Mouse (Mus musculus): ENCODE measurements around the gene Vangl1. TPM values are rescaled to one million over a fixed set of nuclear protein-coding genes. Genes with fewer than 3 reads are reported as not detected.

The Vangl1 gene
- 31.1 and 34.6 TPM in 2 replicates for polyA plus RNA-seq (2012; rRNA removed)

DNA sequence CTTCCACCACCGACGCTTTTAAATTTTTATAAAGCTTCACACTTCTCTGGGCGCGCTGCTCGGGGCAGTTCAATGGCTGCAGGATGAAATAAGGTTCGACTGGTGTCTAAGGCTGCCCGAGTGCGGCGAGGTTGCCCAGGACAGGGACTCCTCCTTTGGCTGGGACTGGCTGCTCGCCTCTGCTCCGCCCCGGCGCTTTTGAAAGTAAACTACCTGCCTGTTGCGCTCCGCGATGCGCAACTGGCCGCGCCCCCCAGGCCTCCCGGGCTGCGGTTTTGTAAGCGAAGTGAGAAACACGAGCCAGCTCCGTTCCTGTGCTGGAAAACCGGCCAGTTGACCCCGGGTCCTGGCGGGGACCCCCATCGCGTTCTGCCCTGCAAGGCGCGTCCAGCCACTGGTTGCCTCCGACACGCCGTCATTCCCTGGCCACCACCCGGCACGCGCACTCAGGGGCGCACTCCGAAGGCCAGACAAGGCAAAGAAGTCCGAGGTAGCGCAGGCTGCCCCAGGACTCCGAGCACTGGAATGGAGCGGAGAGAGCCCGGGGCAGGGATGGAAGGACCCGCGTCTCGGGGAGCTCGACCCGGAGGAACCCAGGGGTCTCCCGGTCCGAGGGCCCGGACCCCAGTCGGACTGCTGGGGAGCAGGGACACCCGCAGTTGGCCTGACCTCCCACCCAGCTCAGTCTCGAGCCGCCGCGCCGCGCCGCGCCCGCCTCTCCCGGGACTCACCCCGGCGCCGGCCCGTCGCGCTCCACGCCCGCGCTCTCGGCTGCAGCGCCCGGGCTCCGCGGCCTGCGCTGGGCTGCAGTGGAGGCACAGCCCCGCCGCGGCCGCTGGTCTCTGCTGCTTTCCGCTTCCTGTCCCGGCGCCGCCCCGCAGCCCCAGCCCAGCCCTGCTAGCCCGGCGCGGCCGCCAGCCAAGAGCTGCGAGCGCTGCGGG, at the start of gene Vangl1:
Vangl1 (minus strand) TSS at position 913 of the 941 bp plus-strand sequence.
- Histone ChIP-seq H3K36me3 (ENCODE audit: control insufficient read depth, insufficient read depth, low read length) (no peaks in the 10 kb centered on the region), H3K27me3 (replicated peaks; ENCODE audit: control insufficient read depth, insufficient read depth, low read length) (no peaks in the 10 kb centered on the region), H3K4me1 (ENCODE audit: control insufficient read depth, insufficient read depth, low read length) (peaks cover 13% of the 10 kb centered on the region), H3K4me3 (ENCODE audit: insufficient read depth, low read depth, low read length) (peak within 1 kb of the TSS; percentile 89), H3K27ac (ENCODE audit: insufficient read depth, low read depth, low read length) (peak within 1 kb of the TSS; percentile 64)
- TF ChIP-seq POLR2A (IDR thresholded peaks at IDR 0.05; ENCODE audit: low read depth, low read length) (no peak), CTCF (conservative IDR thresholded peaks at IDR 0.05; ENCODE audit: insufficient read depth, insufficient read length, low read depth, low read length) (no peak)
- WGBS = under 1% methylated on average over 95 of the region's 95 CpGs
- peak; percentile 91 for DNase-seq

DNA sequence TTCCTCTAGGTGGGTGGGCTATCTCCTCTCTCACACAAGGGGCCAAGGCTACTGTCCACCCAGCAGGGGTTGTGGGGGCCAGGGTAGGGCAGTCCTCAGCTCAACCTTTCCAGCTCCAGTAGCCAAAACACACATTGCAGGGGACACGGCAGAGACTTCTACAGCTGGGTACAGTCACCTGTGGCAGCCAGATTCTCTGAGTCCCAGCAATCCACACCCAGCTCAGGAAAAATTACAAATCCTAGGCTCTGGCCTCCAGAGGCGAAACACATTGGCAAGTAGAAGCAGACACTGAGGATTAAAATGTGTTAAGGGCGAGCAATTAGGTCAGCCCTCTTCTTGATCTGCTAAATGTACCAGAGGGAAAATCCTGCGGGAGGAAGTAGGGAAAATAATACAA, 49.1 kb upstream of the Vangl1 start:
- TF ChIP-seq CTCF (conservative IDR thresholded peaks at IDR 0.05; ENCODE audit: insufficient read depth, insufficient read length, low read depth, low read length) (no peak), POLR2A (IDR thresholded peaks at IDR 0.05; ENCODE audit: low read depth, low read length) (no peak)
- Histone ChIP-seq H3K4me1 (ENCODE audit: control insufficient read depth, insufficient read depth, low read length) (no peaks in the 10 kb centered on the region), H3K27ac (ENCODE audit: insufficient read depth, low read depth, low read length) (no peak overlapping the region), H3K27me3 (replicated peaks; ENCODE audit: control insufficient read depth, insufficient read depth, low read length) (no peaks in the 10 kb centered on the region), H3K4me3 (ENCODE audit: insufficient read depth, low read depth, low read length) (no peak overlapping the region), H3K36me3 (ENCODE audit: control insufficient read depth, insufficient read depth, low read length) (no peaks in the 10 kb centered on the region)
- WGBS = 51% methylated on average over 4 of the region's 4 CpGs
- DNase-seq = no peak

DNA sequence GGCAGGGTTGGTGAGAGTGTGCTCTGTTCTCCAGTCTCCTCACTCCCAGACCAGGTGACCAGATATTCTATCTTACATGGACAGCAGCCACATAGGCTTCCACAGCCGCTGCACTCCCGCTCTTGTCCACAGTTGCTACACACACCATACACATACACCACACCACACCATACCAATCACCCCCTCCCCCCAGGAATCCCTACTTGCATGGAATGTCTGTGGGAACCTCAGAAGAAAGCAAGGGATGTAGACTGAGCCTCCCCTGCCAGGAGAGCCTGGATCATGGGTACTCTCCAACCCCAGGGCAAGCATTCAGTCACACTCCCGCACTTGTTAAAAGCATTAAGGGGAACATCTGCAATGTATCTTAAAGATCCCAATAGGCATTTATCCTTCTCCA, 48.4 kb upstream of the Vangl1 start:
- H3K36me3 ChIP-seq (ENCODE audit: control insufficient read depth, insufficient read depth, low read length) = no peaks in the 10 kb centered on the region
- H3K4me3 ChIP-seq (ENCODE audit: insufficient read depth, low read depth, low read length) = no peak overlapping the region
- H3K27me3 ChIP-seq (replicated peaks; ENCODE audit: control insufficient read depth, insufficient read depth, low read length) = no peaks in the 10 kb centered on the region
- no peak for TF ChIP-seq POLR2A (IDR thresholded peaks at IDR 0.05; ENCODE audit: low read depth, low read length)
- no peak for TF ChIP-seq CTCF (conservative IDR thresholded peaks at IDR 0.05; ENCODE audit: insufficient read depth, insufficient read length, low read depth, low read length)
- no peak for DNase-seq
- no peak overlapping the region for H3K27ac ChIP-seq (ENCODE audit: insufficient read depth, low read depth, low read length)
- 75% methylated on average over 3 of the region's 3 CpGs for WGBS
- no peaks in the 10 kb centered on the region for H3K4me1 ChIP-seq (ENCODE audit: control insufficient read depth, insufficient read depth, low read length)

DNA sequence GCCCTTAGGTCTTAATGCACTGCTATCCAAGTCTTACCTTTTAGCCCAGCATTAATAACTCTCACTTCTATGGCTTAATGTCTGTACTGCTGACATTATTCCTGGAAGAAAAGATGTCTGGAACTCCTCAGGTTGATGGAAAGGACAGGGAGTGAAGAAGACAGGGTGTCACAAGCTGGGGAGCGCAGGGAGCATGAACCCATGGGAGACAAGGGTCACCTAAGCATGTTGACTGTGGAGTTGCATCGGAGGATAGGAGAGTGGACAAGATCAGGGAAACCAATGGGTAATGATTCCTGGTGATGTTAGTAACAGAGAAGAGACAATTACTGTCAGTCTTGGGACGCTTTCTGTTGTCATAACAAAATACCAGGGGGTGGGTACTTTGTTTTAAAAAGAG, 46.4 kb upstream of the Vangl1 start:
- Histone ChIP-seq H3K27me3 (replicated peaks; ENCODE audit: control insufficient read depth, insufficient read depth, low read length) (no peaks in the 10 kb centered on the region), H3K27ac (ENCODE audit: insufficient read depth, low read depth, low read length) (no peak overlapping the region), H3K36me3 (ENCODE audit: control insufficient read depth, insufficient read depth, low read length) (no peaks in the 10 kb centered on the region), H3K4me1 (ENCODE audit: control insufficient read depth, insufficient read depth, low read length) (no peaks in the 10 kb centered on the region), H3K4me3 (ENCODE audit: insufficient read depth, low read depth, low read length) (no peak overlapping the region)
- DNase-seq = no peak
- TF ChIP-seq CTCF (conservative IDR thresholded peaks at IDR 0.05; ENCODE audit: insufficient read depth, insufficient read length, low read depth, low read length) (no peak), POLR2A (IDR thresholded peaks at IDR 0.05; ENCODE audit: low read depth, low read length) (no peak)
- 98% methylated on average over 3 of the region's 3 CpGs for WGBS

DNA sequence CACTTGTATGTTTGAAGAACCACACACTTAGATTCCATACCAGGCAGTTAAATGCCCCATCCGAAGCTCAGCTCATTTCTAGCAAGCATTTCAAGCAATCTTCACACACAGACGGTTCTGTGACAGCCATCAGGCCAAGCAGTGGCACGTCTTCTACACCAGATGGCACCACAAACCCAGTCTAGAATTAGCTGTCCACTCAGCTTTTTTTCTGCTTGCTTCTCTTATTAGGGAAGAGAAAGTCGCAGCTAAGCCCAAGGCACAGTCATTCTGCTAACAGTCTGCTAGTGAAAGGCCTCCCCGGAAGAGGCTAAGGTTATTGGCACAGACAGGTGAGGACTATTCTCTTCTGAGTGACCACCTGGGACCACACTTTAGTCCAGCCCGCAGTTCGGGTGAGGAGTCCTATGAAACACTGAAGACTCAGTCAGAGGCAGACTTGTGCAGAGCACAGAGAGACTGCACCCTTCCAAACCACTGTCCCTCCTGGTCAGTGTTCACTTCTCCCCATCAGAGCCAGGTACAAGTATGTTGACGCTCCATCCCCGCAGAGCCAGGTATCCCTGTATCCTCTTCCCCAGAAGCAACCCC, 45.0 kb upstream of the Vangl1 start:
- Histone ChIP-seq H3K4me1 (ENCODE audit: control insufficient read depth, insufficient read depth, low read length) (no peaks in the 10 kb centered on the region), H3K27ac (ENCODE audit: insufficient read depth, low read depth, low read length) (no peak overlapping the region), H3K4me3 (ENCODE audit: insufficient read depth, low read depth, low read length) (no peak overlapping the region), H3K36me3 (ENCODE audit: control insufficient read depth, insufficient read depth, low read length) (no peaks in the 10 kb centered on the region), H3K27me3 (replicated peaks; ENCODE audit: control insufficient read depth, insufficient read depth, low read length) (no peaks in the 10 kb centered on the region)
- TF ChIP-seq POLR2A (IDR thresholded peaks at IDR 0.05; ENCODE audit: low read depth, low read length) = no peak
- peak; percentile 85 for TF ChIP-seq CTCF (conservative IDR thresholded peaks at IDR 0.05; ENCODE audit: insufficient read depth, insufficient read length, low read depth, low read length)
- 49% methylated on average over 9 of the region's 9 CpGs for WGBS
- DNase-seq = peak; percentile 60

DNA sequence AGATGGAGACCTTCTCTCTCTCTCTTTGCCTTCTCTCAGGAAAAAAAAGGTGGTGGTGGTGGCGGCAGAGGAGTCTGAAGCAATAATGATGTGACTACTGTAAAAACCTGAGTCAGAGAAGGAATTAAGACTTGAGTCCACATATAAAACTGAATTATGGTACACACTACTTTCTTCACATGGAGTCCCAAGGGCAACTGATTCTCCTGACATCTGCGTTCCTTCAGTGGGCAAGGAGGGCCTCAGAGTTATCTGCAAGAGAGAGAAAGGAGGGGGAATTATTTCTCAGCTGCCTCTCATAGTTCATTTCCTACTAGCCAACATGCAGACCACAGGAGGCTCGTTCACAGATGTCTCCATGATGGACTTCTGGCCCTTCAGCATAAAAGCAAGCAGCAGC, 40.1 kb upstream of the Vangl1 start:
- no peaks in the 10 kb centered on the region for H3K36me3 ChIP-seq (ENCODE audit: control insufficient read depth, insufficient read depth, low read length)
- TF ChIP-seq CTCF (conservative IDR thresholded peaks at IDR 0.05; ENCODE audit: insufficient read depth, insufficient read length, low read depth, low read length) (no peak), POLR2A (IDR thresholded peaks at IDR 0.05; ENCODE audit: low read depth, low read length) (no peak)
- H3K4me1 ChIP-seq (ENCODE audit: control insufficient read depth, insufficient read depth, low read length) = no peaks in the 10 kb centered on the region
- 88% methylated on average over 3 of the region's 3 CpGs for WGBS
- no peak overlapping the region for H3K4me3 ChIP-seq (ENCODE audit: insufficient read depth, low read depth, low read length)
- H3K27me3 ChIP-seq (replicated peaks; ENCODE audit: control insufficient read depth, insufficient read depth, low read length) = no peaks in the 10 kb centered on the region
- no peak overlapping the region for H3K27ac ChIP-seq (ENCODE audit: insufficient read depth, low read depth, low read length)
- no peak for DNase-seq

DNA sequence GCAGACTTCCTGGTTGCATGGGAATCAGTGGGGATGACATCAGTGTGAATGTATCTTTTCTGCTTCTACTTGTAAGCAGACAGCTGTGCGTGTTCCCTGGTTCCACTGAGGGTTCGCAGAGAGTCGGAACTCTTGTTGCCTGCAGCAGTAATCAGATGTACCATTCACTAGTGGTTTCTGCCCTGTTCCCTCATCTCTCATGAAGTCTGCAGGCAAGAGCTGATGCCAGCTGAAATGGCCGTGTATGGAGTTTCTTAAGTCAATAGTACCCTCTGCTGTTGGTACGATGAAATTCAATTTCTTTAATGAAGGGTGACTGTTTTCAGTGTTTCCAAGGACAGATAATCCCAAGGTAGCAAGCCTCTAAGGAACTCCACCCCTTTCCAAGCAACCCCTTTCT, 38.4 kb upstream of the Vangl1 start:
- WGBS = 41% methylated on average over 5 of the region's 5 CpGs
- Histone ChIP-seq H3K4me1 (ENCODE audit: control insufficient read depth, insufficient read depth, low read length) (no peaks in the 10 kb centered on the region), H3K36me3 (ENCODE audit: control insufficient read depth, insufficient read depth, low read length) (no peaks in the 10 kb centered on the region), H3K27me3 (replicated peaks; ENCODE audit: control insufficient read depth, insufficient read depth, low read length) (no peaks in the 10 kb centered on the region), H3K4me3 (ENCODE audit: insufficient read depth, low read depth, low read length) (no peak overlapping the region), H3K27ac (ENCODE audit: insufficient read depth, low read depth, low read length) (no peak overlapping the region)
- TF ChIP-seq CTCF (conservative IDR thresholded peaks at IDR 0.05; ENCODE audit: insufficient read depth, insufficient read length, low read depth, low read length) (peak; percentile 43), POLR2A (IDR thresholded peaks at IDR 0.05; ENCODE audit: low read depth, low read length) (no peak)
- peak; percentile 51 for DNase-seq

Data from kidney, adult 2 months (tissue).